Mouse (Mus musculus) gastrocnemius, adult 8-10 months (tissue): ENCODE measurements around the gene Hsf2bp. TPM values are rescaled to one million over a fixed set of nuclear protein-coding genes. Genes with fewer than 3 reads are reported as not detected.
"Not testable (repeated sequence)": the region's sequence is repeated elsewhere in the genome, so short reads cannot be mapped to it uniquely, and the experiment has no call there.

ENCODE experiments used
- DNase-seq, 2 experiments: peaks; one replicate each; pipeline ENCODE4 v3.0.0; 2022; ENCODE audit warnings: low spot score in 2 of 2
- total RNA-seq, 4 experiments: library from RNA; stranded (reverse); gene quantifications; 2 replicates each; pipeline ENCODE4 v1.2.4; 2022

Hsf2bp gene
- under 1 TPM; 0.82 to 0.99 (median 0.93) TPM for total RNA-seq

DNA sequence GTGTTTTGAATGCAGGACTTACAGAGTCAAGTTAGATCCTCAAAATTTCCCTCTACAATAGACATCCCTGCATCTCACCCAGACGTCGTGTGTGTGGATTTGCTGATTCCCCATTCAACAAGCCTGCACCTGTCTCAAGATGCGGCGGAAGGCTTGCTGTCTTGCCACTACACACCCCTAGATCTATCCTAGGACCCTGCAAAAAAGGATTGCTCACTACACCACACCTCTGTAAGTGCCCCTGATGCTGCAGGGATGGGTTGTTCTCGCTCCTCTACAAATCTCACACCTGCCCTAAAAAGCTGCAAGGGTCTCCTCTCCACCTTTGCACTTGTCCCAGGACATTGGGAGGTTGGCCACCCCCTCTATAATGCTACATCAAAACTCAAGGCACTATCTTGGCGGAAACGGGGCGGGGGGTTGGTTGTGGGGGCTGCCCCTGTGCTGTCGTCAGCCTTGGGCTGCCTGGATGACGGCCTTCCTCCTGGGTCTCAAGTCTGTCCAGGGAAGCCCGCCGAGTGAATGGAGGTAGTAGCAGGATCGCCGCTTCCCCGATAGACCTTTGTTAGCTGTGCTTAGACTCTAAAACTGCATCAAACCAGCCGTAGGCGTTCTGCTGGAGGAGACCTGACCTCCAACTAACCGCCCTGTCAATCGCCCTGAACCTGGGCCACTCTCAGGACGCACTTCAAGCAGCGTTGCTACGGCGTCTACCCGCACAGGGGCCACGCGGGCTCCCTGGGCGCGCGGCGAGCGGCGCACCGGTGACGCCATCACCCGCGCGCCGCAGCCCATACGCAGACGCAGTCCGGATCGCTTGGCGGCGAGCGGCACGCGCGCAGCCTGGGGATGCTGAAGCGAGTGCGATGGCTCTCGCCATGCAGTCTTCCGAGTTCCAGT lies at the start of gene Hsf2bp, which contains the start of gene Rrp1b:
TSS of gene Hsf2bp (minus strand) at position 741 of the 900 bp plus-strand sequence.
TSS of gene Rrp1b (plus strand) at position 492 of the 900 bp plus-strand sequence.
- peak; percentile 37 to 42 for DNase-seq

DNA sequence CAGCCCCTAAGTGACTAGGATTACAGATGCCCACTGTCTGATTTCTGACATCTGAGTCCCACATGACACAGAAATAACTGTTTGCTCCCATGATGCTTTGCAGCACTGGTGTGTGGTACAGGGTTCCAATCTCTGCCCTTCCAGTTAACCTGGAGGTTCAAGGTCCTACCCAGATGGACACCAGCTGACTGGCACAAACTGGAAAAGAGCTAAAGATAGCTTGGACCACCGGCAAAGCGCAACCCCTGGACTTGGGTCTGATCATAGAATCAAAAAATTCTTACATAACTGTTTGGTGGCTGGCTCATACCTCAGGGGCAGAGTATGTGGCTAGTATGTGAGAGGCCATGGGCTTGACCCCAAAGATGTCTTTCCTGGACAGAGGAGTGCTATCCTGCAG lies 47.2 kb upstream of the Hsf2bp start:
- no peak for DNase-seq

DNA sequence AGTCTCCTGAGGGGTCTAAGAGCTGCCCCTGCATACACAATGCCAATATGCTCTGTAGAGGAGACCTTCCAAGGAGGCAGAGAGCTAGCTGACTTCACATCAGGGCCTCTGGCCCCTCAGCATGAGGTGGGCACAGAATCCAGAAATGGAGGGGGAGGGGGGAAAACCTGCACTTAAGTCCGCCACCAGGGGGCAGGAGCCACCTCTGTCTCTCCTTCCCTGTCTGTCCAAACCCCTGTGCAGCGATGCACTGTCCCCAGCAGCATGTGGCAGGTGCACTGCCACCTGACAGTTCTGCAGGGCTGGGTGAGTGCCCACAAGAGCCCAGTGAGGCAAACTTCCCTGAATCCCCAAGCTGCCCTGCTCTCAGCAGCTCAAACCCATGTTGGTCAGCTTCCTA lies 39.0 kb upstream of the Hsf2bp start:
- peak in 1 of 2 experiments; percentile 25 for DNase-seq

DNA sequence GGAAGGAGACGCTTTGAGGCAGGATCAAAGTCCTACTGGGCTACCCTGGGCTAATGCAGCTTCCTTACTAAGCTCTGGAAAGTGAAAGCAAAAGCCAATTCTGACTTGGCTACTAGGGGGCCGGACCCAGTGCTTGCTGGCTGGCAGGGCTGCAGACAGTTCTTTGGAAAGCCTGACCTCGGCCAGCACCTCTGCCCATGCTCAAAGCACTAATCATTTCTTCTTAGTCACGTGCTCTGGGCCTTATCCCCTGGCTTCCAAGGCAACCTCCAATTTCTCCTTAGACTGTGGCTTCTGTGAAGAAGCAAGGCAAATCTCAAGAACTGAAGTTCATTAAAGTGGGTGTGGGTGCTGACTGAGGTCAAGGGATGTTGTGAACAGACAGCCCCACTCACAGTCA lies 38.5 kb upstream of the Hsf2bp start:
- DNase-seq: no peak

DNA sequence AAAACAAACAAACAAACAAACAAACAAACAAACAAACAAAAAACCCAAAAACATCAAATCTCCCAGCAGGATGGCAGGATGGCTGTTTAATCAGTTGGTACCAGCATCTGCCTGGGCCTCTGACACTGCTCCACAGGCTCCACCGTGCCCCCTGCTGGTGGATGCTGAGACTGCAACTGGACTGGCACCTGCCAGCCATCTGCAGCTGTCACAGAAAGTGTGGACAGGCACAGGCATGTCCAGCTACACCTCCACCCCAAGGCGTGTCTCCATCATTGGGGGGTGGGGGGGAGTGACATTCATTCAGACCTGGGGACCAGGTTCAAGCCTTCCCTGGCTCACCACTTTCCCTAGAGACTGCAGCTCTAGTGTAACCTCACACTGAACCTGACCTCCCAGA lies 37.2 kb upstream of the Hsf2bp start:
- DNase-seq: peak; percentile 69 to 72

DNA sequence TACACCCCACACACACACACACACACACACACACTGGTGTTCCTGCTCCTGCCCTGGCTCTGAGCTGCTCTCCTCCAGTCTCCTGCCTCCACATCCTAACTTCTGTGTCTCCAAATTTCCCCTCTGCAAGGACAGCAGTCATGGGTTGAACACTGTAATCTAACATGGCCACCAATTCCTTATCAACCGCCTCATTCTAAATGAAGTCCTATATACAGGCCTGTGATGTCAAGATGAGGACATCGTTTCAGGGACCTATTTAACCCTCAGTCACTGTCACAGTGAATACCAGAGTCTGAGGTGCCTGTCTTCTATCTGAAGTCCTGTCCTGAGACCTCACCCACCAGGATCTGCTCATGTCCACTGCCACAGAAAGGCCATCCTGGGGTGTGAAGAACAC lies 32.7 kb upstream of the Hsf2bp start:
- no peak for DNase-seq

DNA sequence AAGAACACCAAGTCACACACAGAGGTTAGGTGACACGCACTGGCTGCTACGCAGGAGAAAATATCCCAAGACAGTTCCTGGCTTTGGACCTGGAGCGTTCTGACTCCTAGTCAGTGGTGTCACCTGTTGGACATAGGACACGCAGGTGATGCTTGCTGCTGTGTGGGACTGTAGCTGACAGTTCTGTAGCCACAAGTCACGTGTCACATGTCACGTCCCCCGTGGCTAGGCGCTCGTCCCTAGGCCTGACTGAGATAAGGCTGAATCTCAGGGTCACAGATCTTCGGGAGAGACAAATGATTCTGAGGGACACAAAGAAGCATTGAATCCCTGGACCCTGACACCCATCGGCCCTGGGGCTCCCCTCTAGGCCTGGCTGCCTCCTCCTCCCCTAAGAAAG lies 32.2 kb upstream of the Hsf2bp start:
- DNase-seq: no peak

DNA sequence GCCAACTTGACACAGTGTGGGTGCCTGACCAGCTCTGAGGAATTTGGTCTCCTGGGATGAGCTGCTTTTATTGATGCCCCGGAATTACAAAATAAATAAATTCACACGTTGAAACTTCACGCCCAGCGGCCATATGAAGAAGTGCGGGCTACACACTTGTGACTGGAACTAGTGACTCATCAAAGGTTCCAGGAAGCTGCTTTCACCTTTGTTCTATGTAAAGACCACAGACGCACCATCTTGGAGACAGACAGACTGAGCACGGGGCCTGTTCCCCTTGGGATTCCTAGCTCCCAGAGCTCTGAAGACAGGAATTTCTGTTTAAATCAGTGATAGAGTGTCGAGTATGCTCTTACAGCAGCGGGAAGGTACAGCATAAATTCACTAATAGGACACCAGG lies 31.4 kb upstream of the Hsf2bp start:
- DNase-seq: no peak

DNA sequence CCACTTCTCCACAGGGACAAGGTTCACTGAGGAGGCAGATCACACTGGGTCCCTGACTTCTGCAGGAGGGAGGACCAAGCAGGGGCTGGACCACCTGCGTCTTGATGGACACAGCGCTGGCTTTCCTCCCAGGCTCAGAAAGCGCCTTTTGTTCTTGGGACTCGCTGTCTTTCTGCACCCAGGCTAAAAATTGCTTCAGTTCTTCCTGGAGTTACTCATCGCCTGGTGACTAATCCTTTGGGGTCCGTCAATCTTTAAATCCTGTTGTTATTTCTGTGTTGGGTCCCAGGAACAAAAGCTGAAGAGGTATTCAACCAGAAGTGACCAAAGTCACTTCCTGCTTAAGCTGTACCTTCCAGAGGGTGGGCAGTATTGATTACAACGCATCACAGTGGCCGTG lies 28.6 kb upstream of the Hsf2bp start:
- DNase-seq: not testable (repeated sequence)

DNA sequence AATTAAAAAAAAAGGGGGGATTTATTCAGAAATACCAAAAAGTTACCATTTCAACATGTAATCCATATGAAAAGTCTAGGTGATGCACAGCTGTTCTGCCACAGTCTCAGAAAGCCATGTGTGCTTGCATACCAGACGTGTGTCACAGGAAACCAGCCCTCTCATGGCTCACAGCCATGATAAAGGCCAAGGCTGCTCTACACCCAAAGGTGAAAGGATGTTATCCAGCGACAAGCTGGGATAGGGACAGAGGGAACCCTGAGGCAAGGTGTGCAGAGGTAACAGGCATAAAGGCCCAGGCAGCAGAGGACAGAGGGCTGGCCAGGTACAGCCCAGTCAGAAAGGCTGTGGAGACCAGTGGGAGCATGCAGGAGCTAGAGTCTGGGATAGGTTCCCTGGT lies 27.5 kb upstream of the Hsf2bp start:
- no peak for DNase-seq

DNA sequence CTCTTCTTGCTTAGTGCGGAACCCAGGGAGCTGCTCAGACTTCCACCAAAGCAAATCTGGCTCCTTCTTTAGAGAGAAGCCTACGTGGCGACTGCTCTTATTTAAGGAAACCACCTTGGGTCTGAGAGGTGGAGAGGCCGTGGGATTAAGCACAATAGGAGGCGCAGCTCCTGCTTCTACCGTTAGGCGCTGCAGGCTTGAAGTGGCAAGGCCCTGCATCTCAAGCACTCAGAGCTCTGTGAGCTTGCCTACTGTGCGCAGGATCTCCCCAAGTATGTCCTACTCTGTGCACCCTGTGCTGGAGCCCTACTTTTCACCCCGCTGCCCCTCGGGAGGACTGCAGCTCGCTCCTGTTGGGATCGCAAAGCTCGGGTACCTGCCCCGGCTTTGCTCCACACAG lies 25.1 kb upstream of the Hsf2bp start:
- DNase-seq: no peak

DNA sequence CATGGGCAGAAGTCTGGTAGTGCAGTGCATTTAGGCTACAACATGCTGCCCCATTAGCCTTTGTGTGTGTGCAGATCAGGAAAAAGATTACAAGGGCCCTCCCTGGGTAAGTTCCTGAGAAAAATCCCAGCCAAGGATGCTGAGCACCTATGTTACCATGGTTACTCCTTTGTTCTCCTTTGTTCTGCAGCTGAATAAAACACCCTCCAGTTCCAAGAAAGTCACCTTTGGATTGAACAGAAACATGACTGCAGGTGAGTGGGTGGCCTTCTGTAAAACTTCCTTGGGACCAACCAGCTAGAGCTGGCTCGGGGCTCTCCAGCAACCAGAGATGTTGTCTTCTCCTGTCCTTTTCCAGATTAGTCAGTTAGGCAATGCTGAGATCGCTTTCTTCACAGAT lies 22.9 kb upstream of the Hsf2bp start:
- DNase-seq: no peak

DNA sequence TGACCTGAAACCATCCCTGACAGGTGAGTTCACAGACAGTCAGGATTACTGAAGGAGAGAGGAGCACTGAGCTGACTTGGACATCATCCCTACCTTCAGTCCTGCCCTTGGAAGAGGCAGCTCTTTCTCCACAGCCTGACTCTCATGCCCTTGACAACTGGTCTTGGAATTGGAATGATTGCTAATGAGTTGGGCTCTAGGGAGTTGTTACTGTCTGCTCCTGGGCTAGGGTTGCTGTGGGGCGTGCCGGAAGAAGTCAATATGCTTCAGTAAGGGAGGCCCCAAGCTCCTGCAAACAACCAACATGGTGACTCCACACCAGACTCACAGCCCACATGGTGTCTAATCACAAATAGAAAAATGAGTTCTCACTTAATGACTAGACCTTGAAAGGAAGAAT lies 21.7 kb upstream of the Hsf2bp start:
- DNase-seq: no peak

DNA sequence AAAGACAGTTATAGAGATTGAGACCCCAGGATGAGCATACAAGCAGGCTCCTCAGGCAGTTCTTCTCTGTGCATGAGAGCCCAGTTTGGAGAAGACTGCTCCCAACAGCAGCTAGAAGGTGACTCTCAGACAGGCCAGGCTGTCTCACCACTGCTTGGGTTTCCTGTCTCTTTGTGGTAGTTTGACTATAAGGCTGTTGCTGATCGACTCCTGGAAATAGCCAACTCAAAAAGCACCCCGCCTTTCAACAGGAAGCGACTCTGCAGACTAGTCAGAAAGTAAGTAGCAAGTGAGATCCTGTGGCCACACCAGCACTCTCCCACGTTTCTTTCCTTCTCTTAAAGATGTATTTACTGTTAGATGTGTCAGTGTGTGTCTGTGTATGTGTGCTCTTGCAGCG lies 17.5 kb upstream of the Hsf2bp start:
- DNase-seq: no peak

DNA sequence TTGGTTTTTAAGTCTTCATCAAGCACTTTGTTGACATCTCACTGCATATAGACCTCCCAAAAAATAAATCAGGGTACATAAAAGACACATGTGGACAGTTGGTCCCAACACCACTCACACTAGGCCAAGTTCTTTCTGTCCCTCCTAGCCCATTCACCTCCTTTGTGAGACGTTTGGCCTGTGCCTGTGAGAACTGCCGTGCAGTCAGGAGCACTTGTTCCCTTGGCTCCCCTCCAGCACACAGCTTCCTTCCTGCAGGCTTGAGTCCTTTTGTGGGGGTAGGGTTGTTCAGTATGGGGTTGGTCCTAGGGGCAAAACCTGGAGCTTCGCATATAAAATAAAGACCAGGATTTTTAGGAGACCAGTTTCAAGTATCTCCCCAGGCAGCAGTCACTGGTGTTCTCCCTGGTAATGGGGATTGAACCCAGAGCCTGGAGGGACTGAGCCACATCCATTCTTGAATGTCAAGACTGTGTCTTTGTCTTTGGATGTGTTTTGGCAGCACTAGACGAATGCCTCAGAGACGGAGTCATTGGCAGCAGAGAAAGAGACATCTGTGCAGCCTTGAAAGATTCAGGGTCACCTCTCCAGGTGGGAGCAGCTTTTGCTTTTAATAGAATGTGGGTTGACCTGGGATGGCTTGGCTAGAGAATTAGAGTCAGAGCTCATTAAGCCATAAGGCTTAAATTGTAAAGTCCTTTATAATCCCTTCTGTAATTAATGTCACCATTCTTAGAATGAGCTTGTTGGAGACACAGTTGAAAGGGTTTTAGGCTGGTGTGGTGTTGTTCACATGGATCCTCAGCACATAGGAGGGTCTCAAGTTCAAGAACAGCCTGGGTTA lies 16.3 kb upstream of the Hsf2bp start:
- no peak for DNase-seq

DNA sequence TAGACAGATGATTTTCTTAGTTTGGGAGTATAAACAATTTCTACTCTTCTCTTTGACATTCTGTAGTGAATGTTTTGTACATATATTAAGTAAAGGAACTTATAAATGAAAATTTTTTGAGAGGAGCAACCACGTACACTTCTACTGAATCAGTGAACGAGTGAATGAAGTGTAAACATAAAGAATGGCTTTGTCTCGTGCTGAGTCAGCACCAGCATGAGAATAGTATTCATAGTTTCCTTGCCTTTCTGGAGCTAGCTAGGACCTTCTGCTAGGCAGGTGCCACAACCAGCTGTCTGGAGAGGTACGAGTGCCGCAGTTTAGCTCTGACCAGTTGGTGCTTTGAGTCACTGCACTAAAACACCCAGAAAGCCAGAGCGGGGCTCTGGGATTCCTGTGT lies 14.5 kb upstream of the Hsf2bp start:
- no peak for DNase-seq

DNA sequence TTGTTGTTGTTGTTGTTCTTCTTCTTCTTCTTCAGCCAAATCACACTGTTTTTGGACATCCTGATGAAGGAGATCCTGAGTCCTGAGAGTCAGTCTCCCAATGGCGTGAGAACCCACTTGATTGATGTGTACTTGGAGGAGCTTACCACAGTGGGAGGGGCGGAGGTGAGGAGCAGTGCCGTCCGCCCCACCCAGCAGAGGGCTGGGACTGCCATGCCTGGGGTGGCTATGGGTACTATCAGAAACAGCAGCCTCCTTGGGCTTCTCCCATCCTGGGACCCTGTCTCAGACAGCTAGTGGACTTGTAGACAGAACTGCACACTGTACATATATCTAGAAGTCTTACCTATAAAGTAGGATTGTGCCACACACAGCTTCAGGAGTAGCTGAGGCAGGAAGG lies 13.8 kb upstream of the Hsf2bp start:
- no peak for DNase-seq

DNA sequence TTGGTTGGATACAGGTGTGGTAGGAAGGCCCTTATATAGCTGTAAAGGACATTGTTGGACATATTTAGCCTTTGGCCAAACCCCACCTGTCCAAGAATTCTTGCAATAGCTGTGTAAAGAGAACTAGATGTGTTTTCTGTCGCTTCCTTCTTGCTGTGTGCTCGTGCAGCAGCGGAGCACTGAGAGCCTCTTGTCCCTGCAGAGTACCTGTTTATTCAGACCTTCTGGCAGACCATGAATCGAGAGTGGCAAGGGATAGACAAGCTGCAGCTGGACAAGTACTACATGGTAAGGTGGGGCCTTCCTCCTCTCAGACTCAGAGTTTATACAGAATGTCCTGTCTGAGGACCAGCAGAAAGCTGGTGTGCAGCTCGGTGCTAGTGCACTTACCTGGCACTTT lies 12.2 kb upstream of the Hsf2bp start:
- DNase-seq: no peak

DNA sequence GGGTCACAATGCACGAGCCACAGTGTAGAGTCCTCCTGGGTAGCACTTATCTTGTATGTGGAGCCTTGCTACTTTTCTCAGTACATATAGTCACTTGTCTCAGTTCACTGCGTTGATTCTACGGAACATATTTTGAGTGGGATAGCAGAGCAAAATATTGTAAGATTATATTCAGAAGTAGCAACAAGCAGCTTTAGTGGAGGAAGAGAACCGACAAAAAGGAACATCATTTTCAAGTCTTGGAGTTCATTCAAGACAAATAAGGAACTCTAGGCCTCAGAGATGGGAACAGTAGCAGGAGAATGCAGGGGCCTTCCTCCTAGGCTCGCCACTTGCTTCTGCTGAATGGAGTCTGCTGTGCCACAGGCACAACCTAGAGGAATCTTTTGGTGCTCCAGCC lies 10.4 kb upstream of the Hsf2bp start:
- DNase-seq: no peak

DNA sequence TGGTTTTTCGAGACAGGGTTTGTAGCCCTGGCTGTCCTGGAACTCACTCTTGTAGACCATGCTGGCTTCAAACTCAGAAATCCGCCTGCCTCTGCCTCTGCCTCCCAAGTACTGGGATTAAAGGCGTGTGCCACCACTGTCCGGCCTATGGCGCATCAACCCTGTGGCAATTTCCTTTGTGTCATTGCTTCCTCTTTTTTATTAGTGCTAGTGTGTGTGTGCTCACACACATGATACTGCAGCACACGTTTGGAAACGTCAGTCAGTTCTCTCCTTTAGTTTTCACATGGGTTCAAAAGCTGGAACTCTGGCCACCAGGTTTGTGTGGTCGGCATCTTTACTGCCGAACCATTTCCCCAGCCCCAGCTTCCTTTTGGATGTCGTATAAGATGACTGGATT lies 4.1 kb upstream of the Hsf2bp start:
- DNase-seq: no peak

DNA sequence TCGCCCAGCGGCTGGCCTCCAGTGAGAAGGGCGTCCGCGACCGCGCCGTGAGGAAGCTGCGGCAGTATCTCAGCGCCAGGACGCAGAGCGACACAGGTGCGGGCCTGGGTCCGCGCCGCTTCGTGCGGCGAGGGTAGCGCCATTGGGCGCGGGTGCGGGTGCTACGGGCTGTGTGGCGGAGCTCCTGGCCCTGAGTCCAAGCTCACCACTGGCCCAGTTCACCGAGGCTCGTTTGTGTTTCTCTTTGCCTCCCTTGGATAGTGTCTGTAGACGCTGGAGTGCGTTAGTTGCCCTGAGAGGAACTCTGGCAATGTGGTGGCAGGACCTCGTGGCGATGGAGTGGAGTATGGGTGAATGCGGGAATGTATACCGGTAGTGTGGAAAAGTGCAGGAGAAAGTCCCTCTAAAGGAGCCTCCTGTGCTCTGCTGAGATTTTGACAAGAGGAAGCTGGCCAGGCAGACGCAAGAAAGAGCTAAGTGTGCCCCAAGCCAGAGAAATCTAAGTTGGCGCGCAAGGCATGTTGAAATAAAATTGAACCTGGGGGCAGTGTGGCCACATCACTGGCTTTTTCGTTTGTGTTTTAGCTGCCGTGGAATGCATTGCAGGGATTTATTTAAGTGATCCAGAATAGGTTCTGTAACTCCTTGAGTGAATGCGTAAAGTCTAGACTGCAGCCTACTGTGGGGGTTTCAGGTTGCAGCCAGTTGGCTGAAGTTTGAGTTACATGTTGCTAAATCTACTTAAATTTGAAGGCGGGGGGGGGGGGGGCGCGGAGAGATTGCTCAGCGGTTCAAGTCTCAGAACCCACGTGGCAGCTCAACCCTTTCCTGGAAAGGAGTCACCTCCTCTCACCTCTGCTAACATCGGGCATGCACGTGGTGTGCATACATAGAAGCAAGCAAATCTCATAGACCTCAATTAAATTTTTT lies 625 bp upstream of the Hsf2bp start:
- no peak for DNase-seq
